Mouse (Mus musculus) c-Kit-positive CD71-positive TER-119-negative erythroid progenitor cells, embryonic 14.5 days (primary cell): ENCODE data around the gene Wrap73.
A peak's percentile ranks its signal among the peaks of the same experiment; 100 is the strongest.

Experiments used
- DNase-seq: peaks from one replicate; pipeline ENCODE4 v3.0.0-alpha.2; 2013; ENCODE audit warnings: low read depth

The Wrap73 gene

GRCm38 (mm10) chr4:154140213-154141008 lies 1.8 kb upstream of the Wrap73 start:
- no peak for DNase-seq

GRCm38 (mm10) chr4:154141009-154141867 lies 934 bp upstream of the Wrap73 start:
- no peak for DNase-seq

DNA sequence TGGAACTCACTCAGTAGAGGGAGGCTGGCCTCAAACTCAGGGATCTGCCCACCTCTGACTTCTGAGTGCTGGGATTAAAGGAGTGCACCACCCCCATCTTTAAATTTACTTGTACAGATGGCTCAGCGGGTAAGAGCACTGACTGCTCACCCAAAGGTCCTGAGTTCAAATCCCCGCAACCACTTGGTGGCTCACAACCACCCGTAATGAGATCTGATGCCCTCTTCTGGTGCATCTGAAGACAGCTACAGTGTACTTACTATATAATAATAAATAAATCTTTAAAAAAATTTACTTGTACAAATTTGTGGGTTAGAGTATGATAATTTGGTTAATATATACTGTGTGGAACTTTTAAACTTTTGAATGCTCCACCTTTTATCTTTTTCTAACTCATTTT lies 2.5 kb downstream of the Wrap73 start:
- no peak for DNase-seq

DNA sequence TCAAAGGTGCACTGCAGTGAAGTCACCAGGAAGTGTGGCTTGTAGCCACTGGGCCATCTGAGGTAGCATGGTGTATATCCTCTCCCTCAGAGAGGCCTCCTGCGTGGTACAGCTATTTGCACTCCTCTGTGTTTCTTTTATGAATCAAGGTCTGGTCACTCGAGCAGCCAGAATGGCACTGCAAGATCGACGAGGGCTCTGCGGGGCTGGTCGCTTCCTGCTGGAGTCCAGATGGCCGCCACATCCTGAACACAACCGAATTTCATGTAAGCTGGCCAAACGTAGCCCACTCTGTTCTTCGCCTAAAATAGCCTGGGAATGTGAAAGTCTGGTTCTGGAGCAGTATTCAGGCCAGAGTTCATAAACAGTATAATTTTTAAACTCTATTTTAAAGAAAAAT lies 4.2 kb downstream of the Wrap73 start:
- DNase-seq: no peak

DNA sequence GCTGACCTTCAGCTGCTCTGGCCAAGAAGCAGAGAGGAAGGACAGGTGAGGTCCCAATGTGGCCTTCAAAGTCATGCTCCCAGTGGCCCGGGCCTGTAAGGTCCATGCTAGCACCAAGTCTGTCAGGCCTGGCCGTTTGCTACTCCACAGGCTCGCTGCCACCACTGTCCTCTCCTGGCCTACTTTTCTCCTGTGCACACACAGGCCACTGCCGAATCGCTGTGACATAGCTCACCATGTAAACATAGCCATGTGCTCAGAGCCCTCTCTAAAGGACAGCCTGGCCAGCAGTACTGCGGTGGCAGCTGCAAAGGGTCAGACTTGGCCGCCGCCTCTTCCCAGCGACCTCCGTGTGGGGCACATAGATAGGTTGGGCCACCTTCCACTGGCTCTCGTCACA lies 11.9 kb downstream of the Wrap73 start:
- DNase-seq: no peak

DNA sequence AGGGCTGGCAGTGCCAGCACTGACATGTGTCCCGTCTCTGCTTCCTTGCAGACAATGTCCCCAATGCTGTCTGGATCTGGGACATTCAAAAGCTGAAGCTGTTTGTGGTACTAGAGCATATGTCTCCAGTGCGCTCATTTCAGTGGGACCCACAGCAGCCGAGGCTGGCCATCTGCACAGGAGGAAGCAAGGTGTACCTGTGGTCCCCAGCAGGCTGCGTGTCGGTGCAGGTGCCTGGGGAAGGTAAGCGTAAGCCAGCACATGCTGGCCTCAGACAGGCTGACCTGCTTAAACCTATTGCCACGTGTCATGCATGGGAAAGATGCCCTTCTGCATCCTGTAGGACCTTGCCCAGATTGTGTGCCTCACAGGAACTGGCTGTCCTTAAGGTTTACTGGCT lies 13.9 kb downstream of the Wrap73 start:
- no peak for DNase-seq

GRCm38 (mm10) chr4:154157970-154158662 lies 15.9 kb downstream of the Wrap73 start:
- no peak for DNase-seq

DNA sequence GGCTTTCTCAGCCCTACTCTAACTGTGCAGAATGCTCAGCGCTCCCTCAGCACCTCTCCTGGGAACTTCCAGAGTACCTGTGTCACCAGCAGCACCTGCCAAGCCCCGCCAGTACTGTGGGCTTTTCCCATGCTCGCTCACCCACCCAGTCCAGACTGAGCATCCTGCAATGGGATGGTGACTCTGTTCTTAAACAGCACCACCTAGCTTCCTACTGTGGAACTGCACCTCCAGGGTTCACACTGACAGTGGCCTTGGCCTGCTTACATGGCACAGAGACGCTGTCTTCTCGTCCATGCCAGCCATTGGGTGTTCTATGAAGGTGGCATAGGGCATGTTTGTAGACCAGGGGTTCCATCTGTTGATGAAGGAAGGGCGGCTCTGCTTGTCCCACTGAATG lies 16.8 kb downstream of the Wrap73 start:
- DNase-seq: peak; percentile 89

GRCm38 (mm10) chr4:154159961-154160537 lies 17.9 kb downstream of the Wrap73 start:
- peak; percentile 28 for DNase-seq

- DNase-seq: peak; percentile 88
Observed at GRCm38 (mm10) chr4:154160538-154161390, 18.6 kb downstream of the Wrap73 start, which contains the start of gene Tprgl. Gene Tprgl, minus strand, starts transcription at chr4:154160666.

DNA sequence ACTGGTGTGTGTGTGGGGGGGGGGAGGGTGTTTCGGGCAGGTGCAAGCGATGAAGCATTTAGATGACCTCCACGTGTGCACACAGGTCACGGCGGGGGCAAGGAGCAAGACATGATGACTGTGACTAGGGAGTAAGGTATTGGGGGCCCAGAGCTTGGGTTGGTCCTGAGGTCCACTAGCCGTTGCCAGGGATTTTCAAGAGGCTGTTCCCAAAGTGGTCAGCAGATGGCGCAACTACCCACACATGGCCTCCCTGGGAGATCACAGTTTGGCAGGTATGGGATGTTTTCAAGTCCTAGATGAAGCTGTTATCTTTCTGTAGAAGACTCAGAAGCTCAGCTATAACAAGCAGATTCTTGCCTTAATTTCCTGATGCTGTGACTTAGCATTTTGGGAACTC lies 21.1 kb downstream of the Wrap73 start:
- DNase-seq: peak; percentile 63

DNA sequence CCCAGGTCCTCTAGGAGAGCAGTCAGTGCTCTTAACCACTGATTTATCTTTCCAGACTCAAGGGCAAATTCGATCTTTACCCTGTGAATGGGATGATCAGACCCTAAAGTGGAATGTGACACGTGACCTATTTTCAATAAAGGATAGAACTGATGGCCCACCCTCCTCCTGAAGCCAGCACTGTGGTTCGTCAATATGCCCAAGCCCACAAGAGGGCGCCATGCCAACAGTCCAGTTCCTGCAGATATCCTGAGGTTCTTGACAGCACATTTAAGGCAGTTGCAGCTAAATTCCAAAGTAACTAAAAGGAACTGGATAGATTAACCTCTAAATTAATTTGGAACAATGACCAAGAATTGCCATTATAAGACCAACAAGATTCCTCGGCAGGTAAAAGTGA lies 24.9 kb downstream of the Wrap73 start:
- DNase-seq: peak; percentile 30

DNA sequence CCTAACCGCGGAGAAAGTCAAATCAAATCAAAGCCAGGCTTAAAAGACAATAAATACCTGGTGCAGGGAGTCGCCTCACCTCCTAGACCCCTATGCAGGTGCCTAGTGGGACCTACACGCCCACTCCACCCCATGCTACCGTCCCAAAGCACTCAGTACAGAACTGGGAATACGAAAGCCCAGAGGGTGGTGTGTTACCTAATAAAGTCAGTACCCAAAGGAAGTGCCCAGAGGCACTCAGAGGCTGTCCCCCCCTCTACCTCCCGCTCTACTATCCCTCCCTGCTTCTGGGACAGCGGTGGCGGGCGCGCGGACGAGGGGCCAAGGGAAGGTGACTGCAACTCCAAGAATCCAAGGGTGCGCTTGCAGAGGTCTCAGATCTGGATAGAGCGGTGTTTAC lies 27.8 kb downstream of the Wrap73 start:
- no peak for DNase-seq

GRCm38 (mm10) chr4:154170506-154171150 lies 28.5 kb downstream of the Wrap73 start, which contains the start of gene Megf6:
Gene Megf6, plus strand, starts transcription at chr4:154170730.
- no peak for DNase-seq

GRCm38 (mm10) chr4:154171151-154171930 lies 29.2 kb downstream of the Wrap73 start:
- DNase-seq: no peak

- DNase-seq: no peak
Observed at GRCm38 (mm10) chr4:154171931-154172604, 29.9 kb downstream of the Wrap73 start.

DNA sequence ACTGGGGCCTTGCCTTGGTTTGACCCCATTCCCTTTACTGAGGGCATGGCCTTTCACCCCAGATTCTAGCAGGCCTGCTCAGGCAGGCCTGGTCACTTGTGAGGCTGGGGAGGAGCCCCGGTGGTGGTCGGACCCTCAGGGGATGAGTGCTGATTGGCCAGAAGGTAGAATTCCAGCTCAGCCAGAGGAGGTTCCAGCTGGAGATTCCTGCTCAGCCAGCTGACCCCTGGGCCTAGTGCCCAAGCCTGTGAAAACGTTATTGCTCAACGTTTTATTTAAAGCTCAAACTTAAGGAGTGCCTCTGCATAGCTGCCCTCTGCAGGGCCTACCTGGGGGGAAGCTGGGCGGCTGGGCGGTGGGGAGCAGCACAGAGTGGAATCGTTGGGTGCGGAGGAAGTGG lies 35.1 kb downstream of the Wrap73 start:
- DNase-seq: no peak

- DNase-seq: no peak
Observed at GRCm38 (mm10) chr4:154181001-154181400, 38.8 kb downstream of the Wrap73 start.

DNA sequence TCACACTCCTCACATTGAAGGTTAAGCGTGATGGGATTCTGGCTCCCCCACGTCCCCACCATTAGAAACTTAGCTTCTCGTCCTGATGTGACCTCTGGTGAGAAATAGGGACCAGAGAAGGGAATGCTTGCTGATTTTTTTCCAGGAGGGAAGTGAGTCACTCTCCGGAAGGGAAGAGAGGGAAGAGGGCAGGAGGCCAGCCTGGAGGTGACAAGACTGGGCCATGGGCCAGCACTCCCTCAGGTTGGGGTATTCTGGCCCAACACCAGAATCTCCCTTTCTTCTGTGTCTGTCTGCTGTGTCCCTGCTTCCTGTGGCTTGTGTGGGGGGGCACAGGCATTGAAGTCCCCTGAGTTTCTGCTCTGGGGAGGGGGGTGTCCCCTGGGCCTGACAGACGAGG lies 41.4 kb downstream of the Wrap73 start:
- DNase-seq: no peak
